Mouse (Mus musculus): Measurements from ENCODE around the gene Tshz2.

GRCm38 (mm10) chr2:170037346-170037745, 404.5 kb downstream of the Tshz2 start:
- no peak for TF ChIP-seq CTCF (IDR thresholded peaks at IDR 0.05; ENCODE audit: extremely low read depth, insufficient read length, insufficient replicate concordance, low read depth, low read length)
- TF ChIP-seq POLR2A (IDR thresholded peaks at IDR 0.05; ENCODE audit: low read depth, low read length), result no peak

All from small intestine, adult 2 months (tissue).